Mouse (Mus musculus): ENCODE results near the gene Col25a1. TPM values are rescaled to one million over a fixed set of nuclear protein-coding genes. Genes with fewer than 3 reads are reported as not detected.

The Col25a1 gene
- polyA plus RNA-seq, 1 experiment from 2014 or later: 4.6 TPM

- no peak overlapping the region for H3K4me2 ChIP-seq (ENCODE audit: low read depth, low read length)
- ATAC-seq (ENCODE audit: insufficient read depth, low FRiP score): no peak
- H3K36me3 ChIP-seq (ENCODE audit: control insufficient read depth, insufficient read depth, low read length): no peaks in the 10 kb centered on the region
- H3K4me1 ChIP-seq (ENCODE audit: control insufficient read depth, insufficient read depth, low read length): no peaks in the 10 kb centered on the region
- H3K4me3 ChIP-seq (replicated peaks; ENCODE audit: low read length): no peak overlapping the region
- no peaks in the 10 kb centered on the region for H3K27me3 ChIP-seq (ENCODE audit: control insufficient read depth, insufficient read depth, low read length)
- H3K27ac ChIP-seq (ENCODE audit: low read length): no peak overlapping the region
- H3K9me3 ChIP-seq (replicated peaks; ENCODE audit: control insufficient read depth, low read length): no peaks in the 10 kb centered on the region
- no peak overlapping the region for H3K9ac ChIP-seq (ENCODE audit: low read length)
- 67% methylated on average over 1 of the region's 1 CpGs for WGBS
Observed at GRCm38 (mm10) chr3:130541541-130541940, 410.2 kb downstream of the Col25a1 start.

- H3K36me3 ChIP-seq (ENCODE audit: control insufficient read depth, insufficient read depth, low read length): no peaks in the 10 kb centered on the region
- no peaks in the 10 kb centered on the region for H3K27me3 ChIP-seq (ENCODE audit: control insufficient read depth, insufficient read depth, low read length)
- no peak overlapping the region for H3K4me3 ChIP-seq (replicated peaks; ENCODE audit: low read length)
- H3K9ac ChIP-seq (ENCODE audit: low read length): no peak overlapping the region
- no peaks in the 10 kb centered on the region for H3K4me1 ChIP-seq (ENCODE audit: control insufficient read depth, insufficient read depth, low read length)
- 81% methylated on average over 3 of the region's 3 CpGs for WGBS
- ATAC-seq (ENCODE audit: insufficient read depth, low FRiP score): no peak
- no peak overlapping the region for H3K4me2 ChIP-seq (ENCODE audit: low read depth, low read length)
- H3K9me3 ChIP-seq (replicated peaks; ENCODE audit: control insufficient read depth, low read length): no peaks in the 10 kb centered on the region
- no peak overlapping the region for H3K27ac ChIP-seq (ENCODE audit: low read length)
Observed at GRCm38 (mm10) chr3:130545995-130546394, 414.7 kb downstream of the Col25a1 start.

GRCm38 (mm10) chr3:130549066-130549465 is 417.8 kb downstream of the Col25a1 start:
- no peak overlapping the region for H3K4me2 ChIP-seq (ENCODE audit: low read depth, low read length)
- H3K9ac ChIP-seq (ENCODE audit: low read length): no peak overlapping the region
- no peaks in the 10 kb centered on the region for H3K9me3 ChIP-seq (replicated peaks; ENCODE audit: control insufficient read depth, low read length)
- H3K27me3 ChIP-seq (ENCODE audit: control insufficient read depth, insufficient read depth, low read length): peaks cover 9% of the 10 kb centered on the region; the same call in 1 of the 2 replicates
- H3K4me1 ChIP-seq (ENCODE audit: control insufficient read depth, insufficient read depth, low read length): no peaks in the 10 kb centered on the region
- WGBS: 72% methylated on average over 7 of the region's 7 CpGs
- H3K36me3 ChIP-seq (ENCODE audit: control insufficient read depth, insufficient read depth, low read length): no peaks in the 10 kb centered on the region
- H3K27ac ChIP-seq (ENCODE audit: low read length): no peak overlapping the region
- no peak for ATAC-seq (ENCODE audit: insufficient read depth, low FRiP score)
- H3K4me3 ChIP-seq (replicated peaks; ENCODE audit: low read length): no peak overlapping the region

- no peak overlapping the region for H3K9ac ChIP-seq (ENCODE audit: low read length)
- no peak overlapping the region for H3K27ac ChIP-seq (ENCODE audit: low read length)
- H3K4me1 ChIP-seq (ENCODE audit: control insufficient read depth, insufficient read depth, low read length): no peaks in the 10 kb centered on the region
- ATAC-seq (ENCODE audit: insufficient read depth, low FRiP score): peak; percentile 86
- peaks cover 9% of the 10 kb centered on the region; the same call in 1 of the 2 replicates for H3K27me3 ChIP-seq (ENCODE audit: control insufficient read depth, insufficient read depth, low read length)
- no peaks in the 10 kb centered on the region for H3K9me3 ChIP-seq (replicated peaks; ENCODE audit: control insufficient read depth, low read length)
- 15% methylated on average over 1 of the region's 1 CpGs for WGBS
- no peak overlapping the region for H3K4me3 ChIP-seq (replicated peaks; ENCODE audit: low read length)
- H3K4me2 ChIP-seq (ENCODE audit: low read depth, low read length): no peak overlapping the region
- no peaks in the 10 kb centered on the region for H3K36me3 ChIP-seq (ENCODE audit: control insufficient read depth, insufficient read depth, low read length)
Observed at GRCm38 (mm10) chr3:130556263-130556662, 425.0 kb downstream of the Col25a1 start.

- 94% methylated on average over 6 of the region's 6 CpGs for WGBS
- no peaks in the 10 kb centered on the region for H3K27me3 ChIP-seq (ENCODE audit: control insufficient read depth, insufficient read depth, low read length)
- no peak overlapping the region for H3K9ac ChIP-seq (ENCODE audit: low read length)
- no peak overlapping the region for H3K4me2 ChIP-seq (ENCODE audit: low read depth, low read length)
- H3K36me3 ChIP-seq (ENCODE audit: control insufficient read depth, insufficient read depth, low read length): no peaks in the 10 kb centered on the region
- H3K4me3 ChIP-seq (replicated peaks; ENCODE audit: low read length): no peak overlapping the region
- H3K27ac ChIP-seq (ENCODE audit: low read length): no peak overlapping the region
- ATAC-seq (ENCODE audit: insufficient read depth, low FRiP score): no peak
- no peaks in the 10 kb centered on the region for H3K9me3 ChIP-seq (replicated peaks; ENCODE audit: control insufficient read depth, low read length)
- H3K4me1 ChIP-seq (ENCODE audit: control insufficient read depth, insufficient read depth, low read length): no peaks in the 10 kb centered on the region
Observed at GRCm38 (mm10) chr3:130565586-130565985, 434.3 kb downstream of the Col25a1 start.

GRCm38 (mm10) chr3:130568331-130569095 is 437.2 kb downstream of the Col25a1 start:
- H3K9me3 ChIP-seq (replicated peaks; ENCODE audit: control insufficient read depth, low read length): no peaks in the 10 kb centered on the region
- H3K4me2 ChIP-seq (ENCODE audit: low read depth, low read length): no peak overlapping the region
- no peak overlapping the region for H3K9ac ChIP-seq (ENCODE audit: low read length)
- no peak overlapping the region for H3K4me3 ChIP-seq (replicated peaks; ENCODE audit: low read length)
- 59% methylated on average over 16 of the region's 16 CpGs for WGBS
- H3K36me3 ChIP-seq (ENCODE audit: control insufficient read depth, insufficient read depth, low read length): no peaks in the 10 kb centered on the region
- H3K4me1 ChIP-seq (ENCODE audit: control insufficient read depth, insufficient read depth, low read length): no peaks in the 10 kb centered on the region
- ATAC-seq (ENCODE audit: insufficient read depth, low FRiP score): no peak
- no peaks in the 10 kb centered on the region for H3K27me3 ChIP-seq (ENCODE audit: control insufficient read depth, insufficient read depth, low read length)
- 0 out of 2 replicates have a peak overlapping the region, but pooled peaks have one; percentile 3 for H3K27ac ChIP-seq (ENCODE audit: low read length)

- Histone ChIP-seq H3K4me3 (replicated peaks; ENCODE audit: low read length) (no peak overlapping the region), H3K36me3 (ENCODE audit: control insufficient read depth, insufficient read depth, low read length) (no peaks in the 10 kb centered on the region), H3K27me3 (ENCODE audit: control insufficient read depth, insufficient read depth, low read length) (no peaks in the 10 kb centered on the region), H3K9me3 (replicated peaks; ENCODE audit: control insufficient read depth, low read length) (no peaks in the 10 kb centered on the region; the same call in 1 of the 2 replicates), H3K4me2 (ENCODE audit: low read depth, low read length) (no peak overlapping the region), H3K27ac (ENCODE audit: low read length) (no peak overlapping the region), H3K9ac (ENCODE audit: low read length) (no peak overlapping the region), H3K4me1 (ENCODE audit: control insufficient read depth, insufficient read depth, low read length) (no peaks in the 10 kb centered on the region)
- ATAC-seq (ENCODE audit: insufficient read depth, low FRiP score): no peak
- 76% methylated on average over 5 of the region's 5 CpGs for WGBS
Observed at GRCm38 (mm10) chr3:130573243-130573642, 441.9 kb downstream of the Col25a1 start.

- Histone ChIP-seq H3K36me3 (ENCODE audit: control insufficient read depth, insufficient read depth, low read length) (no peaks in the 10 kb centered on the region), H3K4me1 (ENCODE audit: control insufficient read depth, insufficient read depth, low read length) (no peaks in the 10 kb centered on the region), H3K27me3 (ENCODE audit: control insufficient read depth, insufficient read depth, low read length) (no peaks in the 10 kb centered on the region), H3K4me2 (ENCODE audit: low read depth, low read length) (no peak overlapping the region), H3K4me3 (replicated peaks; ENCODE audit: low read length) (no peak overlapping the region), H3K9me3 (replicated peaks; ENCODE audit: control insufficient read depth, low read length) (no peaks in the 10 kb centered on the region; the same call in 1 of the 2 replicates), H3K27ac (ENCODE audit: low read length) (no peak overlapping the region), H3K9ac (ENCODE audit: low read length) (no peak overlapping the region)
- ATAC-seq (ENCODE audit: insufficient read depth, low FRiP score): no peak
- 26% methylated on average over 5 of the region's 5 CpGs for WGBS
Observed at GRCm38 (mm10) chr3:130574652-130575051, 443.4 kb downstream of the Col25a1 start.

GRCm38 (mm10) chr3:130576683-130577082 is 445.4 kb downstream of the Col25a1 start:
- 66% methylated on average over 6 of the region's 6 CpGs for WGBS

More at GRCm38 (mm10) chr3:130576683-130577082, 445.4 kb downstream of the Col25a1 start:
- Histone ChIP-seq H3K27ac (ENCODE audit: low read length) (no peak overlapping the region), H3K4me1 (ENCODE audit: control insufficient read depth, insufficient read depth, low read length) (no peaks in the 10 kb centered on the region), H3K27me3 (ENCODE audit: control insufficient read depth, insufficient read depth, low read length) (no peaks in the 10 kb centered on the region), H3K9ac (ENCODE audit: low read length) (no peak overlapping the region), H3K36me3 (ENCODE audit: control insufficient read depth, insufficient read depth, low read length) (no peaks in the 10 kb centered on the region), H3K9me3 (replicated peaks; ENCODE audit: control insufficient read depth, low read length) (no peaks in the 10 kb centered on the region; the same call in 1 of the 2 replicates), H3K4me3 (replicated peaks; ENCODE audit: low read length) (no peak overlapping the region), H3K4me2 (ENCODE audit: low read depth, low read length) (no peak overlapping the region)
- no peak for ATAC-seq (ENCODE audit: insufficient read depth, low FRiP score)
